Mouse (Mus musculus): ENCODE measurements at regions not wholly inside any gene's neighbourhood (a gene's known extent, or its start where the extent isn't known, plus 50 kb on each side); places are given as distances from the start of the nearest gene placed in this dataset.

GRCm38 (mm10) chr1:119317006-119317405 is 105.0 kb downstream of the Inhbb start:
- TF ChIP-seq CTCF (IDR thresholded peaks at IDR 0.05; ENCODE audit: extremely low read depth, insufficient read depth, low read length) (no peak), POLR2A (IDR thresholded peaks at IDR 0.05; ENCODE audit: extremely low read depth, insufficient read depth, low read length) (no peak)
- H3K4me3 ChIP-seq (ENCODE audit: insufficient read depth, low read length) = no peak overlapping the region
- no peak overlapping the region for H3K27ac ChIP-seq (ENCODE audit: insufficient read depth, low read length)
- no peaks in the 10 kb centered on the region for H3K4me1 ChIP-seq (ENCODE audit: control insufficient read depth, insufficient read depth, low read length)

DNA sequence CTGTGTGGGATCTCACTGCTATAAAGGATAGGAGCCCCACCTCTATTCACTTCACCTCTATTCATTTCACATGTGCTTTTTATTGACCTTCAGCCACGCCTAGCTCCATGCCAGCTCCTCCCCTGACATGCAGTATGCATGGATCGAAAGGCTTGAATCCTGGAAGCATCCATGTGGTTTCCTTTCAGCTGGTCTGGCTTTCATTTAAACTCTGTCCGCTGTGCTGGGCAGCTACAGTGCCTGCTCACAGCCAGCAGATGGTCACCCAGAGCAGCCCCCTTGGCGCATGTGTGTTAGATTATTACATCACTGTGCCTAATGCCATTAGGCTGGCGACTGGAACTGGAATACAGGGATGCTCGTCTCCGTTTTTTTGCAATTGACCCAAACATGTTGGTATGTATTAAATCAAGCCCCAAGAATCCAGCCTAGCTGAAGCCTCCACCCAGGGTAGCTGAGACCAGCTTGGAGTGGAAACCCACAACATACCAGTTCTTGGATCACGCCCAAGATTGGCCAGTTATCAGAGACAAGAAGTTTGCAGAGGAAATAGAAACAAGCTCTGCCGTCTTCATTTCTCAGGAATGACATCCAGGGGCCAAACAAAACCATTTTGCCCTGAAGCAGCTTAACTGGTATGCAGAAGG is 113.2 kb downstream of the Inhbb start:
- no peak overlapping the region for H3K4me3 ChIP-seq (ENCODE audit: insufficient read depth, low read length)
- H3K4me1 ChIP-seq (ENCODE audit: control insufficient read depth, insufficient read depth, low read length) = no peaks in the 10 kb centered on the region
- TF ChIP-seq CTCF (IDR thresholded peaks at IDR 0.05; ENCODE audit: extremely low read depth, insufficient read depth, low read length) = no peak
- TF ChIP-seq POLR2A (IDR thresholded peaks at IDR 0.05; ENCODE audit: extremely low read depth, insufficient read depth, low read length) = no peak
- H3K27ac ChIP-seq (ENCODE audit: insufficient read depth, low read length) = no peak overlapping the region

DNA sequence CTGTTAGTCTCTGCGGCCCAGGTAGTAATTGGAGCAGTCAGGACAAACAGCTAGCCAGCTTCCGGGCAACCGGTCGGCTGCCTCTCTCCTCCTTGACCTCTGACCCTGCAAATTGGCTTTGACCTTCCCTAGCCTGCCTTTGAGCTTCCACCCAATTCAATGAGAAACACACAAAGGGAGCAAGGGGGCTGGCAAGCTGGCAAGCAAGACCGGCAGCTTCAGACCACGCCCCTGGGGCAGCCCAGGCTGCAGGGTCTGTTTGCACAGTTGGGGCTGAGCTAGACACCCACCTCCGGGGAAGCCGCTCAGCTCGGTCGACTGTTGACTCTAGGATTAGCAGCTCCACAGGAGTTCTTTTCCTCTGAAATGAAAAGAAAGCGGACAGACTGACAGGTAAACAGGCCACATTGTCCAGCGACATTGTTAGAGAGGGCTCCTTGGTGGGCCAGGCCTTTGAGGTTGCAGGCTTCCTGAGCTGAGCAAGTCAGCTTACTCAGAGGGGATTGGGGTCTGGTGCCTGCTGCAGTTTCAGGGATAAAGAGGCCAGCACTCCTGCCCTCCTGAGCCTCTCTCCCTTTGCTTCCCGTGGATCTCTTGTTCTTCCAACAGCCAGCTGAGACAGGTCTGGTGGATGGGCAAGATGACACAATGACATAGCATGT is 116.6 kb downstream of the Inhbb start:
- no peaks in the 10 kb centered on the region for H3K4me1 ChIP-seq (ENCODE audit: control insufficient read depth, insufficient read depth, low read length)
- H3K27ac ChIP-seq (ENCODE audit: insufficient read depth, low read length) = no peak overlapping the region
- TF ChIP-seq CTCF (IDR thresholded peaks at IDR 0.05; ENCODE audit: extremely low read depth, insufficient read depth, low read length) (no peak), POLR2A (IDR thresholded peaks at IDR 0.05; ENCODE audit: extremely low read depth, insufficient read depth, low read length) (no peak)
- no peak overlapping the region for H3K4me3 ChIP-seq (ENCODE audit: insufficient read depth, low read length)

- no peaks in the 10 kb centered on the region for H3K4me1 ChIP-seq (ENCODE audit: control insufficient read depth, insufficient read depth, low read length)
- no peak overlapping the region for H3K27ac ChIP-seq (ENCODE audit: insufficient read depth, low read length)
- no peak overlapping the region for H3K4me3 ChIP-seq (ENCODE audit: insufficient read depth, low read length)
- TF ChIP-seq CTCF (IDR thresholded peaks at IDR 0.05; ENCODE audit: extremely low read depth, insufficient read depth, low read length) (no peak), POLR2A (IDR thresholded peaks at IDR 0.05; ENCODE audit: extremely low read depth, insufficient read depth, low read length) (no peak)
These were observed 117.5 kb downstream of the Inhbb start for GRCm38 (mm10) chr1:119304470-119304980.

DNA sequence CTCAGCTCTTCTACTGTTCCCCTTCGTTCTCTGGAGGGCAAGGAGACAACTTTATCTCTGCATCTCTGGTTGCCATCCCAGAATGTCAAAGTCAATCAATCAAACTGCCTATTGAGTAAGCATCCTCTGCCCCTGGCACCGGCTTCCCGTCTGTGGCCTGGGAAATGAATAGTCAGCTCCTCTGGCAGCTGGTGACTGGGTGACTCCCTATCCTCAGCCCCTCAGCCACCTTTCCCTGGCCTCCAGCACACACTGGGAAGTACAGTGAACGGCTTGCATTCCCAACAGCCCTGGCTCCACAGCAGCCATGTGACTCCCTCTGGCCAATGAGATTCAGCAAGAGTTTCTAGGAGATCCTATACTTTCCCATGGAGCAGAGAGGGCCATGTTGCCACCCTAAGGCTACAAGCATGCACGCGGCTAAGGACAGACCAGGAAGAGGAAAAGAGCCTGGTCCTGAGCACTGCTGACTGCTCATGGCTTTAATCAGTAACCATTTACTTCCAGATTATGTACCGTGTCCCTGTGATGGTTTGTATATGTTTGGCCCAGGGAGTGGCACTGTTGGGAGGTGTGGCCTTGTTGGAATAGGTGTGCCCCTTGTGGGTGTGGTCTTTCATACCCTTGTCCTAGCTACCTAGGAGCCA is 119.6 kb downstream of the Inhbb start:
- Histone ChIP-seq H3K4me3 (ENCODE audit: insufficient read depth, low read length) (no peak overlapping the region), H3K27ac (ENCODE audit: insufficient read depth, low read length) (no peak overlapping the region), H3K4me1 (ENCODE audit: control insufficient read depth, insufficient read depth, low read length) (no peaks in the 10 kb centered on the region)
- no peak for TF ChIP-seq POLR2A (IDR thresholded peaks at IDR 0.05; ENCODE audit: extremely low read depth, insufficient read depth, low read length)
- no peak for TF ChIP-seq CTCF (IDR thresholded peaks at IDR 0.05; ENCODE audit: extremely low read depth, insufficient read depth, low read length)

GRCm38 (mm10) chr1:119301931-119302330 is 120.1 kb downstream of the Inhbb start:
- Histone ChIP-seq H3K4me1 (ENCODE audit: control insufficient read depth, insufficient read depth, low read length) (no peaks in the 10 kb centered on the region), H3K4me3 (ENCODE audit: insufficient read depth, low read length) (no peak overlapping the region), H3K27ac (ENCODE audit: insufficient read depth, low read length) (no peak overlapping the region)
- TF ChIP-seq POLR2A (IDR thresholded peaks at IDR 0.05; ENCODE audit: extremely low read depth, insufficient read depth, low read length) = no peak
- no peak for TF ChIP-seq CTCF (IDR thresholded peaks at IDR 0.05; ENCODE audit: extremely low read depth, insufficient read depth, low read length)

DNA sequence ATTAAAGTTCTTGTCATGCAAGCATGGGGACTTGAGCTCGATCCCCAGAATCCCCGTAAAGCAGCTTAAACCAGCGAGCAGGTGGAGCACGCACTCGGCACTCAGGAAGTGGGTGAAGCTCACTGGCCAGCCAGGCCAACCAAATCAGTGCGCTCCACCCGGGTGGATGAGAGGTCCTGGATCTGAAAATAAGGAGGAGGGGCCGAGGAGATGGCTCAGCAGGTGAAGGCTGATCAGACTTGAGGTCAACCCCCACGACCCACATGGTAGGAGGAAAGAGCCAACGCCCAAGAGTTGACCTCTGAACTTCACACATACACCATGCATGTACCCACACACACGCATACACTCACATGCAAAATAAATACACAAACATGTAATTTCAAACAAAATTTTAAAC is 120.8 kb downstream of the Inhbb start:
- H3K4me1 ChIP-seq (ENCODE audit: control insufficient read depth, insufficient read depth, low read length) = no peaks in the 10 kb centered on the region
- H3K4me3 ChIP-seq (ENCODE audit: insufficient read depth, low read length) = no peak overlapping the region
- H3K27ac ChIP-seq (ENCODE audit: insufficient read depth, low read length) = no peak overlapping the region
- no peak for TF ChIP-seq CTCF (IDR thresholded peaks at IDR 0.05; ENCODE audit: extremely low read depth, insufficient read depth, low read length)
- TF ChIP-seq POLR2A (IDR thresholded peaks at IDR 0.05; ENCODE audit: extremely low read depth, insufficient read depth, low read length) = no peak

GRCm38 (mm10) chr1:119299842-119300752 is 122.0 kb downstream of the Inhbb start:
- no peak for TF ChIP-seq POLR2A (IDR thresholded peaks at IDR 0.05; ENCODE audit: extremely low read depth, insufficient read depth, low read length)
- TF ChIP-seq CTCF (IDR thresholded peaks at IDR 0.05; ENCODE audit: extremely low read depth, insufficient read depth, low read length) = no peak
- Histone ChIP-seq H3K4me3 (ENCODE audit: insufficient read depth, low read length) (no peak overlapping the region), H3K27ac (ENCODE audit: insufficient read depth, low read length) (no peak overlapping the region), H3K4me1 (ENCODE audit: control insufficient read depth, insufficient read depth, low read length) (no peaks in the 10 kb centered on the region)

- no peak overlapping the region for H3K4me3 ChIP-seq (ENCODE audit: insufficient read depth, low read length)
- H3K4me1 ChIP-seq (ENCODE audit: control insufficient read depth, insufficient read depth, low read length) = no peaks in the 10 kb centered on the region
These were observed 123.3 kb downstream of the Inhbb start for GRCm38 (mm10) chr1:119298696-119299230.

More at GRCm38 (mm10) chr1:119298696-119299230, 123.3 kb downstream of the Inhbb start:
- TF ChIP-seq CTCF (IDR thresholded peaks at IDR 0.05; ENCODE audit: extremely low read depth, insufficient read depth, low read length) (no peak), POLR2A (IDR thresholded peaks at IDR 0.05; ENCODE audit: extremely low read depth, insufficient read depth, low read length) (no peak)
- H3K27ac ChIP-seq (ENCODE audit: insufficient read depth, low read length) = no peak overlapping the region
